Mouse (Mus musculus) inflammation-experienced regulatory T-cells, adult 16 weeks (primary cell): ENCODE measurements around the gene Lypd9. TPM values are rescaled to one million over a fixed set of nuclear protein-coding genes. Genes with fewer than 3 reads are reported as not detected.

Source experiments
- polyA plus RNA-seq: library from polyadenylated mRNA; unstranded; fragments of 100-300 nt; shearing (Covaris generic); gene quantifications from one replicate; pipeline ENCODE4 v1.2.1, GENCODE M21; 2017

The Lypd9 gene
- not detected for polyA plus RNA-seq

GRCm38 (mm10) chr11:58452759-58453158, at the start of gene Lypd9:
Gene Lypd9 (minus strand): TSS chr11:58452923.

GRCm38 (mm10) chr11:58502472-58502871, 49.7 kb upstream of the Lypd9 start, which contains the start of gene Olfr331:
Gene Olfr331 (minus strand): TSS chr11:58502572.

GRCm38 (mm10) chr11:58492455-58492854, 39.7 kb upstream of the Lypd9 start, which contains the start of gene Olfr332:
Gene Olfr332 (minus strand): TSS chr11:58492555.

GRCm38 (mm10) chr11:58462170-58462569, 9.4 kb upstream of the Lypd9 start, which contains the start of gene Olfr30:
Gene Olfr30 (minus strand): TSS chr11:58462270.

GRCm38 (mm10) chr11:58432259-58432658, 20.5 kb downstream of the Lypd9 start, which contains the start of gene Gm12253:
Gene Gm12253 (plus strand): TSS chr11:58432559.

GRCm38 (mm10) chr11:58420815-58421214, 31.9 kb downstream of the Lypd9 start, which contains the start of gene 1810065E05Rik:
Gene 1810065E05Rik (plus strand): TSS chr11:58421111.

Other genes with a start within 250 kb of the Lypd9 start
- not detected for gene 4930438A08Rik, start 178.1 kb downstream of the Lypd9 start, polyA plus RNA-seq
- 28.5 TPM for gene Zfp692, start 145.9 kb downstream of the Lypd9 start, polyA plus RNA-seq
- gene Zfp672, start 122.6 kb downstream of the Lypd9 start, polyA plus RNA-seq: 48.2 TPM
- gene Sh3bp5l, start 122.2 kb downstream of the Lypd9 start, polyA plus RNA-seq: 30.7 TPM
- gene Lypd8, start 73.9 kb downstream of the Lypd9 start, polyA plus RNA-seq: not detected
- gene 1810065E05Rik, start 31.8 kb downstream of the Lypd9 start, polyA plus RNA-seq: not detected
- not detected for gene Gm12253, start 20.4 kb downstream of the Lypd9 start, polyA plus RNA-seq
- not detected for gene Olfr30, start 9.3 kb upstream of the Lypd9 start, polyA plus RNA-seq
- not detected for gene Olfr332, start 39.6 kb upstream of the Lypd9 start, polyA plus RNA-seq
- not detected for gene Olfr331, start 49.6 kb upstream of the Lypd9 start, polyA plus RNA-seq
- gene Olfr330, start 81.9 kb upstream of the Lypd9 start, polyA plus RNA-seq: not detected
- not detected for gene Olfr329-ps, start 93.5 kb upstream of the Lypd9 start, polyA plus RNA-seq
- gene Olfr328, start 102.7 kb upstream of the Lypd9 start, polyA plus RNA-seq: not detected
- 0.26 TPM for gene Olfr224, start 117.6 kb upstream of the Lypd9 start, polyA plus RNA-seq
- not detected for gene Olfr325, start 124.8 kb upstream of the Lypd9 start, polyA plus RNA-seq
- not detected for gene Olfr324, start 142.2 kb upstream of the Lypd9 start, polyA plus RNA-seq
- gene 2210407C18Rik, start 163.2 kb upstream of the Lypd9 start, polyA plus RNA-seq: not detected
- not detected for gene Olfr323, start 177.6 kb upstream of the Lypd9 start, polyA plus RNA-seq
- not detected for gene Trim58, start 187.5 kb upstream of the Lypd9 start, polyA plus RNA-seq
- not detected for gene Olfr322, start 205.9 kb upstream of the Lypd9 start, polyA plus RNA-seq
- gene Olfr320, start 228.2 kb upstream of the Lypd9 start, polyA plus RNA-seq: not detected
- gene Olfr319, start 246.2 kb upstream of the Lypd9 start, polyA plus RNA-seq: not detected